Mouse (Mus musculus): ENCODE results near the gene Ptprr. TPM values are rescaled to one million over a fixed set of nuclear protein-coding genes. Genes with fewer than 3 reads are reported as not detected.

The Ptprr gene
- total RNA-seq, 4 experiments from 2014 or later = 0.36 to 0.73 (median 0.39) TPM

DNA sequence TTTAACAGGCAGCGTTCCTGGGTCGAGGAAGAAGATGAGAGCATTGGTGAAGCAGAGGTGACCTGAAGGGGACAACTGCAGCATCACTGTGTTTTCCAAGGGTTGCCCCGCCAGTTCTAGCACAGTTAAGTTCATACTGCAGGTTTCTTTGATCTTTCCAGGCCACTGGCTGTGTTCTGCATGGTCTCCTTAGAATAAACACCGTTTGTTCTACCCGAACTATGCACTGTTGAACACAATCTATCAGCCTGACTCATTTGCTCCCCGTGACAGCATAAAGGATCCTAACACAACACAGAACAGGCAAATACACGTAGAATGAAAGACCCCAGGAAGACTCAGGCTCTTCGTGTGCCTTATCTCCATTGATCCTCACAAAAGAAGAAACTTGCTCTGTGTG, 176.4 kb downstream of the Ptprr start:
- no peak for DNase-seq (ENCODE audit: low spot score in 2 of 2)

DNA sequence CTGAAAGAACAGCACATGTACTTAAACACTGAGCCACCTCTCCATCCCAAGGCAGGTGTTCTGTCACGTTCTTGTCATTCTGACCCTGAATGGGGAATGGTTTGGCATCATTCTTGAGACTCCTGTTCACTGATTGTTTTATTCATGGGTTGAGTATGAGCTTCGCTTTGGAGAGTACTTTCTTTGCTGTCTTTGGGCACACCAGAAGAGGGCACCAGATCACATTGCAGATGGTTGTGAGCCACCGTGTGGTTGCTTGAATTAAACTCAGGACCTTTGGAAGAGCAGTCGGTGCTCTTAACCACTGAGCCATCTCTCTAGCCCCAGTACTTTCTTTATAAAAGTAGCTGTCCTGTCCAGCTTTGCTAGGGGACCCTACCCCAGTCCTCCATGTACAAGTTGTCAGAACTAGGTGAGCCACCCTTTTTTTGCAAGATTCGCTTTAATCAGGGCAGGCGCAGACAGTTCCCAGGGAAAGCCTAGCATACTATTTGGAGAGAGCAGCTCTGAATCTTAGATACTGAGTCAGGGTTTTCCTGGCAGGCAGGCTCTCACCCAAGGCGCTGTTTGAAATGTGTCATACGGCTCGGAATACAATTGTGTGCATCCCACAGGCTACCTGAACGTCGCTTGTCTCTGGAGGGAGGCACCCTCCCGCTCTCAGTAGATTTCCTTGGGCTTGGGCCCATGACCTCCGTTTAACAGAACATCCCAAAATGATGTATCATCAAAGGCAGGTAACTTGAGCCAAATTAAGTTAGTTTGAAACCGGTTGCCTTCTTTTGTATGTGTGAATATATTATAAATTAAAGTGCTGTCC, 178.8 kb downstream of the Ptprr start:
- DNase-seq (ENCODE audit: low spot score in 2 of 2) = no peak

DNA sequence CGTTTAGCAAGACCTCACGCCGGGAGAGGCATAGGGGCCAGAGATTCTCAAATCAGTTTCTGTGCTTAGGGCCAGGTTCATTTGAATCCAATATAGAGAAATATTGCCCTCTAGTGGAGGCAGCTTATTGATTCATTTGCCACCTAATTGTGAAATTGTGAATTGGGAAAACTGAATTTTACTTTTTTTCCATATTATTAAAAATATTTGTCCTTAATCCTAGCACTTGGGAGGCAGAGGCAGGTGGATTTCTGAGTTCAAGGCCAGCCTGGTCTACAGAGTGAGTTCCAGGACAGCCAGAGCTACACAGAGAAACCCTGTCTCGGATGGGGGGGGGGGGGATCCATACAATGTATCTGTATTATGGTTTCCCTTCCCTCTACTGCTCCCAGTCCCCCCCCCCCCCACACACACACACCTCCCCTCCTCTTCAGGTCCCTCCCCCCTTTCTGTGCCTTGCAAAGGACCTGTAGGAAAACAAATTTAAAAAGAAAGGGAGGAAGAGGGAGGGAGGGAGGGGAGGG, 179.5 kb downstream of the Ptprr start:
- DNase-seq (ENCODE audit: low spot score in 2 of 2) = no peak

DNA sequence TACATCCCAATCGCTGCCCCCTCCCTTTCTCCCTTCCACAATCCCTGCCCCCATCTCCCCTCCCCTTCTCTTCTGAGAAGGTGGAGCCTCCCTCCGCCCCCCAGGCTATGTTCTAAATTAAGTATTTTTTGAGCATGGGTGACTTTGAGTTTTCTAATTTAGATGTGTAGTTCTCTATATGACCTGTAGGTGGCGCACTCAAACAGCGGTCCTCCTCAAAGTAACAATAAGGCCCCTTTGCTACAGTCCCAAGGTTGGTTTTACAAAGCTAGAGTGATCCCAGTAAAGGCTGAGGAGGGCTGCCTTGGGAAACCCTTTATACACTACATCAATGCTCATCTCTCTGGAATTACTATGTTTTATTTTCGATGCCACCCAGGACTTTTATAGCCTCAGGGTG, 181.0 kb downstream of the Ptprr start:
- no peak for DNase-seq (ENCODE audit: low spot score in 2 of 2)

DNA sequence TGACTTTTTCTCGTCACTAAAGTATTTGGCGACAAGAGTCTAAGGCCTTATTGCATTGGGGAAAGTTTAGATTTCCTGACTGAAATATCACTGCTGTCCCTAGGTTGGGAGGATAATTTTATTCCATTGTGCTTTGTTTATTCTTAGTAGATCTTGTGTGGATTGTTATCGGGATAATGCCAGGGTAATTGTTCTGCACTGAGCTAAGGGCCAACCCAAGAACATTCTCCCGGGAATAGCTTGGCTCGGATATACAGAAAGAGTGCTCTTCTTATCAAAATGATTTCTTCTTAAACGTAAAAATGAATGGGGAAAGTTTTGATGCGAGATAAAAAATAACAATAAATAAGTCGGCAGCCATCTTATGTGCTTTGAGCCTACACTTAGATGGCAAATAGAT, 183.5 kb downstream of the Ptprr start:
- DNase-seq (ENCODE audit: low spot score in 2 of 2) = no peak

DNA sequence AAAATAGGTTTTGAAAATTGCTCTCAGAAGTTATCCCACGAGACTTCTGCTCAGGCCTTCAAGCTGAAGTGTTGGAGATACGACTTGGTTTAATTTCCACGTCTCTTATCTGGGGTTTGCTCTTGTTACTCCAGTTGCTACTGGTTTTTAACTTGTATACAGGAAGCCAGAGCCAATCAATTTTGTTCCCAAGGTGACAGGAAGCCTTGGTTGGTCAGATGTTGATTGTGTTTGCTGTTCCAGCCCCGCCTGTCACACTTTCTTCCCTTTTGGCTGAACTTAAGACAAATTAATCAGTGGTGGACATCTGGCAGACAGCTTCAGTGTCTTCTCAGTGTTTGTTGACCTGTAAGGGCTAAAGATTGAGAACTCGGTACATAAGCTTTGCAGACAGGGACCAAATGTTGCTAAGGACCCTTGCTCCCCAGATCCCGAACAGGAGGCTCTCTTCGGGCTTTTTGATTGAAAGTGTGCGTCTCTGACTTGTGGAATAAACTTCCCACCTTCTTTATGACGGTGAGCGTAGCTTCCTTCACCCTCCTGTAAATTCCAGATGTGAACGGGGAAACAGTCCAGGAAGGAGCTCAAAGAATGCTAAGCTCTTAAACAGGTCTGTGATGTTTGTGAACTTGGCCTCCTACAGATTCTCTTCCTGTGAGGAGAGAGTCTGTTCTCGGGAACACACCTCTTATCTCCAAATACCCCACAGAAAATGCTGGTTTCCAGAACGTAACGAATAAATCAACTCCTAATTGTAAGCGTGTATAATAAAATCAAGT, 187.8 kb downstream of the Ptprr start:
- no peak for DNase-seq (ENCODE audit: low spot score in 2 of 2)

DNA sequence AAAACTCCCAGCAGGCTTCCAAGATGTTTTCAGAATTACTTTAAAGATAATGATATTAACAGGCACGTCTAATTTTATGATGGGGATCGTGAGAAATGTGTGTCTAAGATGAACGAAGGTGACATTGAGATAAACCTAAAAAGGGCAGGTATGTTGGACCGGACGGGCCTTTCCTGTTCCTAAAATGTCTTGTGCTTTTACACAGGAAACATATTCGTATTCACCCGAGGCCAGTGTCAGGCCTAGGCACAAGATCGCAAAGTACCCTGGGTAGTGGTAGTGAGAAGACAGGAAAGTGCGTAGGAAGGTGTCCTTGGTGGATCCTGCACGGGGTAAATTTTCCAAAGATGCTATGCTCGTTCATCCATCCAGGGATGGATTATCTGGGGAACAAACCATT, 188.4 kb downstream of the Ptprr start:
- DNase-seq (ENCODE audit: low spot score in 2 of 2) = no peak

DNA sequence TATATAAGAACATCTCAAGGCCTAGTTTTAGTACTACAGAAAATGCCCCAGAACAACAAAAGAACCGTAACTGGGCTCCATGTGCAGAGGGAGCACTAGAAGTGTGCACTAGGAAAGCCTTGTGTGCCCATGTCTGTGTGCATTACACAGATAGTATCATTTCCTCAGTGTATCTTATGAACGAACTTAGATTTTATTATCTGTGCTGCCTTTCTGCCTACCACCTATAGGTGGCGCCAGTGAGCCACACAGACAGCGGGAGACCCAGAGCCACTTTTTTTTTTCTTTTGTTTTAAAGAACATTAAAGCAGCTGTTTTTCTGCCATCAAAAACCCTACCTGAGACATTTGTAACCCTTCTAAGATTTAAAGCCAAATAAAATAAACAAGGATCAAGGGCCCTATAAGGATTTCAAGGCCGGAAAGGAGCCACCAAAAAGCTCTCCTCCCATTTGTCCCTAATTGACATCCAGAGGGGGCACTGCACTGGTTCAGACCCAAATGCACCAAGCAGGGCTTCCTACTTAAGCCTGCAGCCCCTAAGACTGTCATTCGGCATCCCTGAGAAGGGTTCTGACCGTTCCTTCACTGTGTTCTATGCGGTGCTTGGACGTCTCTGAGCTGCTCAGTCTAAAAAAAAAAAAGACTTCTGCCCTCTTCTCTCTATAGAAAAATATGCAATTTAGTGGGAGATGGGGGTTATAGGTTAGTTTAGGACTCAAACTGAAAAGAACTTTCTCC, 190.1 kb downstream of the Ptprr start:
- no peak for DNase-seq (ENCODE audit: low spot score in 2 of 2)

DNA sequence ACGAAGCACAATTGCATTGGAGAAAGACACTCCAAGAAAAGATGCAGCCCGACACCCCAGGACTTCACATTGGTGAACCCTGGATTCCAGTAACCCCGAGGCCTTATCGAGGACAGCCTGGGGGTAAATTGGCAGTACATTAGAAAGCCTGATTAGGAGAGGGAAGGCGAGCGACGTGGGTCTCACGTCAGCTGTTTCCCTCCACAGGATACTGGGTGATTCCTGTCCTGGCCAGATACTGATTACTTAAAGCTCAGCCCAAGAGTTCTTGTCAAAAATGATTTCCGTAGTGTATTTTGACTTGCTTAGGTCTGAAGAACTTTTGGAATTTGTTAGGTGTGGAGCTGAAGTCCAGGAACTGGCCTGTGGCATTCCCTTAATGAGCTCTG, 190.7 kb downstream of the Ptprr start:
- no peak for DNase-seq (ENCODE audit: low spot score in 2 of 2)

DNA sequence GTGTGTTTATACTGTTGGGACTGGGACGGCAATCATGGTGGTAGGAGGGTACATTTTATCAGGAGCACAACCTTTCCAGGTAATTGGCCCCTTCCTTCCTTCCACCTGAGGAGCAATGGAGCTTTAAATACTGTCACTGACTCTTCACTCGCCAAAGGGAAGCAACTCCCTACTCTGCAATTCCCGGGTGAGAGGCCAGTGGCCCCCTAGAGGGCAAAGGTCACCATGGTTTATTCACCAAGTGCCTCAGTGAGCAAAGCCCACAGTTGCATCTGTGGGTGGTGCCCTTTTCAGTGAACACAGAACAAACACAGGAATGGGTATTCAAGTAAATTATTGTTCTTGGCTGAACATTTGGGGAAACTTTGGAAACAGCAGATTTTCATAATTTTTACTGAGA, 194.1 kb downstream of the Ptprr start:
- DNase-seq (ENCODE audit: low spot score in 2 of 2) = no peak

DNA sequence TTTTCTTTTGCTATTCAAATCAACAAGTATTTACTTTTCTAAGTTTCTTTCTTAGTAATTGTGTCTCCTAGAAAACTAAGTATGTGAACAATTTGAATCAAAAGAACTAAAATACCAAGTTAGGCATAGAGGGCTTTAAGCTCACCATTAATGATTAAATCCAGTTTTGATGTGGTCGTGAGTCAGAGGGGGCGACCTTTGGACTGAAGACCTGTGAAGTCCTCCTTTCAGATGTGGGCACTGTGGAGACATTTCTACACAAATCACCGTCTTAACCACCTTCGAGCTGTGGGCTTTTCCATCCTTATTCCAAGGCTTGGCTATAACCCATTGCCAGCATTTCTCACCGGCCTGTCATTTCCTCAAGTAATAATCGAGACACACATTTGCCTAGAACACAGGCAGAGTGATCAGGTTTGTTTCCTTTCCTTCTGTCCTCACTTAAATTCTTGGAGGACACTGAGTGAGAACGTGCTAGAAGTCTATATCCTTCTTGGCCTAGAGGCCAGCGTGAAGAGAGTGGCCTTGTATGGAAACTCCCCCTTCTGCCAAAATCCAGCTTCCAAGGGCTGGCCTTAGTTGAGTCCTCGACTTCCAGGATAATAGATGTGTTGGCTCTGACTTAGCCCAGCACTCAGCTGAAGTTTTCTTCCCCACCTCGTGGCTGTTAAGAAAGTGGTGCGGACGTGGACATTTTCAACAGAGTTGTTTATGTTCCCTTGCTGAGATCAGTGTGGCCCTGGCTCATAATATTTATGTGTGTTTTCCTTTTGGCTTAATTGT, 202.5 kb downstream of the Ptprr start:
- DNase-seq (ENCODE audit: low spot score in 2 of 2) = no peak

DNA sequence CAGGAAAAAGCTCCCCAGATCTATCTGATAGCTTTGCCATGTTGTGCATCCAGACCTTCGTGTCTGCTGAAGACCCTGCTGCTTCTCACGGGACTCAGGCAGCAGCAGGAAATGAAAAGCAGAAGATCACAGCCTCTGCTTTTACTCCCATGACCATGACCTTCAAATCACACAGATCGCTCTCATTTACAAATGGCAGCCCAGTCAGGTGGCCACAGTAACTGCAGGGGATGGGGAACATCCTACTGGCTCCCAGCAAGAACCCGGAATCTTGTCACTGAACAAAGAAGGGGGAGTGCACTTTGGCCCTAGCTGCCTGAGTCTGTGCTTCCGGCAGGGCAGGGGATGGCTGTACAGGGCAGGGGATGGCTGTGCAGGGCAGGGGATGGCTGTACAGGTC, 217.3 kb downstream of the Ptprr start:
- DNase-seq (ENCODE audit: low spot score in 2 of 2) = no peak

DNA sequence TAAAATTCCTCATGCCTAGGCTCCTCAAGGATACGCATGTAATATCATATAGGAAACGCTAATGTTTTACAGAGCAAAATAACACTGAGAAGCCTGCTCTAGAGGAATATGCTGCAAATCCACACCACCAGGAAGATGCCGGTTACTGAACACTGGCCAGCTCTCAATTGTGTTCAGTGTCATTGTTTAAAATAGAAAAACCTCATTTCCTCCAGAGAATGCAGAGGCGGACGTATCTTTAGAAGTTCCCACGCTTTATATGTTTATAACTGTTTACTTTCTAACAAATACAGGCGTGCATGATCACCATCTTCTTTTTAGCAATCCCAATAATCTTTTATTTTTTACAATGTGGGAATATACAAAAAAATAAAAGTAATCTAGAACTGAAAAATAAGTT, 224.2 kb downstream of the Ptprr start:
- DNase-seq (ENCODE audit: low spot score in 2 of 2) = no peak

DNA sequence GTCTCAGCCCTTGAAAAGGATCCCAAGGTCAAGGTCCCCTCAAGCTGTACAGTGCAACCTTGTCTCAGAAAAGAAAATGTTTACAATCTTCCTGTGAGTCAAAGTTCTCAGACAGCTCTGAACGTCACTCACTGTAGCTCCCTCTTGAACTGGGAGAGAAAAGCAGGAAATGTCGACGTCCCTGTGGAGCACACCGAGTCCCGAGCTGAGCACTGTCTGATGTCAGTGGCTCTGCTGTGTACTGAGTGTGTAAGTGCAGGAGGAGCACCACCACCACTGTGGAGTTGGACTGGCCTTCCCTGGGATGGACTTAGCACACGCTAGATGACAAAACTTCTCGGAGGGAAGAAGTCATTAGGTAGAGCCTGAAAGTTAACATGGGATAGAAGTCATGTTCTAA, 225.4 kb downstream of the Ptprr start:
- no peak for DNase-seq (ENCODE audit: low spot score in 2 of 2)

DNA sequence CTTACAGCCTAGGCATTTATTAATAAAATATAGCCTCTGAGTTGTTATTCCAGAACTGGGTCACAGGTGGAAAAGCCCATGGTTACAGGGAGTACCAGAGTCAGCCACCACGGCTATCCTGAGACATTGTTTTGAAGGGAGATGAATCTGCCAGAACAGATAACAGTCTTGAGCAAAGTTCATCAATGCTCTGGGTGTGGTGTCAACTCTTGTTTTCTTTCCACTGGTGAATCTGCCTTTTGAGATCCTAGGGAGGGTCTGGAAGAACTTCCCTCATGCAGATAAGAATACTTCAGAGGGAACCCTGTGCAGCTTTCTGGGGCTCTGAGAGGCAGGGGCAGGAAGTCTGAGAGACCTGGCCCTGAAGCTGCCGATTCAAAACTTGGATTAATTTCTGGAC, 227.6 kb downstream of the Ptprr start:
- no peak for DNase-seq (ENCODE audit: low spot score in 2 of 2)

DNA sequence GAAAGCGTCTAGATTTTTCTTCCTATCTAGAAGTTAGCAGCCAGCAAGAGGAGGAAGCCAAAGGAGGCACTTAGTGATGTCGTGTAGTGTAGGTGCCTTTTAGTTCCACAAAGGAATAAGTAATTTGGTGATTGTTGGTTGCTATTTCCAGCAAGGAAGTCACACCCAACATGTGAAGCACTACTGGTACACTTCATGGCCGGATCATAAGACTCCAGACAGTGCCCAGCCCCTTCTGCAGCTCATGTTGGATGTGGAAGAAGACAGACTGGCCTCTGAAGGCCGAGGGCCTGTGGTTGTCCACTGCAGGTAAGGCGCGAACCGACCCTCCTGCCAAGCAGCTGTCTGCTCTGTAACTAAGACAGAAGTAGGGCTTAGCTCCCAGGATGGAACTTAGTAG, 234.7 kb downstream of the Ptprr start:
- no peak for DNase-seq (ENCODE audit: low spot score in 2 of 2)

DNA sequence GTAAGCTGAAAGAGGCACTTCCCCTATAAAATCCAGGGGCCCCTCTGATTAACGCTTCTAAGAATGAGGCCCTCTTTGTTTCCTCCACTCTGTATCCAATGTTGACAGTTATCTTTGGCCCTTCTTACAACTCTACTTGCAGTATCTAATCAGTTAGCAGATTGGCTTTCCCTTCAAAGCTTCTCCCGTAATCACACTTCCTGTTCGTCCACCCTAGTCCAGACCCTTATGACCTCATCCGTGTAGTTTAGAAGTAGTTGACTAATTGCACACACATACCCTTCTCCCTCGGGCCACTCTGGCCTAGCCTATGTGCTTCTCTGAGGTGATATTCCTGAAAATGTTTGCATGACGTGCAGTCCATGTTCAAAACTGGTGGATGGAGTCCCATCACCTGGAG, 236.0 kb downstream of the Ptprr start:
- DNase-seq (ENCODE audit: low spot score in 2 of 2) = no peak

DNA sequence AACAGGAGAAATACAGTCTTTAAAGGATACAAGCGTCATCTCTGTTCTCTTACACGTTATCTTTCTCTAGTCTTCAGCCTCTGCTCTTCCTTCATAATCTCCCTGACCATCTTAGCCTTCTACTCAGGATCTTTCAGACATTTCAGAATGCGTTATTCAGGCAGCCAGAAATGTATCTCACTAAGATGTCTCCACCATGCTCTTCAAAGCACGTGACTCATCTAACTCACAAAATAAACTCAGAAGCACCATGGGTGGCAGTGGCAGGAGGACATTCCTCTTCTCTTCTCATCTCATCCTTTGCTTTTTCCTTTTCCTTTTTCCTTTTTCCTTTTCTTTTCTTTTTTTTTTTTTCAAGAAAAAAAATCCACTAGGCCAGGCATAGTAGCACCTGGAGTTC, 241.3 kb downstream of the Ptprr start:
- no peak for DNase-seq (ENCODE audit: low spot score in 2 of 2)

DNA sequence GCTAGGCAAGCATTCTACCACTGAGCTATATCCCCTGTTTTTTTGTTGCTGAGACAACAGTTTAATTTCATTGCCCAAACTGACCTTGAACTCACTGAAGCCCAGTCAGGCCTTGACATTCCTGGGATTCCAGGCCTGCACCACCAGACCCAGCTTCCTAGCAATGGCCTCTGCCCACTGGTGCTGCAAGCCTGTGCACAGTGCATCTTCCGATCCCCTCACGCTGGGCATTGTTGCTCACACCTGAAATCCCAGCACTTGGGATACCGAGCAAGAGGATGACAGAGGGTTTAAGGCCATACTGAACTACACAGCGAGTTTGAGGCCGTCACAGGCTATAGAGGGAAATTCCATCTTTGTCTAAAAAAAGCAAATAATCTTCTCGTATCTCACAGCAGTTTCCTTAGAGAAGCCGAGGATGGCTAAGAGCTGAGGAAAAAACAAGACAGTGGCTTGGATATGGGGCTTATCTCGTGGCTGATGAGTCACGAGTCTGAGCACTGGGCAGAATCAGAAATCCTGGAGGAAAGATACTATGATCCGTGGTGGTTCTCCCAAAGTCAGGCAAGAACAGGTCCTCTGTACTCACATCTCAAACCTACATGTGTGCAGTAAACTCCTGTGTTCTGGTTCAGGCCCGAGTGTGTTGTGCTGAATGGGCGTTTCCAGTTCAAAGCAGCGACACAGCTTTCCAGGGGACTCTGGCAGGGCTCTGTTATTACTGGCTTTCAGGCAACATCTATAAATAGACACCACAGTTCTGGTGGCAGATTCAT, 242.8 kb downstream of the Ptprr start:
- DNase-seq (ENCODE audit: low spot score in 2 of 2) = no peak

DNA sequence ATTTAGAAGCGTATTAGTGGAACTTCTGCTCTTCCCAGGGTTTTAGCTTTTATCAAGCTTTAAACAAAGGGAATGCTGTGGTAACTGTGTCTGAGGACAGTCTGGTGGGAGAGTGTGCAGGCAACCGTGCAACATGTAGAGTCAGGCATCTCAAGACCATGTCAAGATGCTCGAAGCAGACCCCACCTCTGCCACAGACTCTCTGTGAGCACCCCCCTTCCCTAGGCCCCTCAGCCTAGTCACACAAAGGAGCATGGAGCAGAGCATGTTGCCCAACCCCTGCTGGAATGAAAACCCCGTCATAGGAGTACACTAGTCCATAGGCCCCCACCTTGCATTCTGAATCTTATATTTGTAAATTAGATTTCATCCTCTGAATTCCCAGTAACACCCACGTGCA, 243.5 kb downstream of the Ptprr start:
- DNase-seq (ENCODE audit: low spot score in 2 of 2) = no peak

Data from gastrocnemius, adult 8-10 months (tissue).